Mouse (Mus musculus) heart, embryonic 14.5 days (tissue): ENCODE results near the gene Slc9a9. TPM values are rescaled to one million over a fixed set of nuclear protein-coding genes. Genes with fewer than 3 reads are reported as not detected.

Experiments
- ATAC-seq: fragments of 200-750 bp; cut with Nextera tagmentation; 2 replicates; pipeline ENCODE4 v1.8.0; 2017; ENCODE audit warnings: low read depth, moderate TSS enrichment; ENCODE audit not compliant: insufficient number of reproducible peaks, insufficient read depth, low FRiP score
- H3K27ac ChIP-seq, 2 experiments: fragments of 200-500 bp in 1 of 2; fragments of 300-500 bp in 1 of 2; sonication (generic) in 1 of 2; replicated peaks in 1 of 2; 2 replicates each; pipeline ENCODE4 v1.5.1; 2012 to 2014; ENCODE audit warnings: low read depth in 2 of 2, low read length in 2 of 2, control low read depth in 1 of 2, mild to moderate bottlenecking in 1 of 2, mixed read lengths in 1 of 2; ENCODE audit not compliant: control insufficient read depth in 1 of 2, insufficient read depth in 1 of 2
- H3K27me3 ChIP-seq: fragments of 300-500 bp; sonication (generic); 2 replicates; pipeline ENCODE4 v1.6.1; 2014; ENCODE audit warnings: mild to moderate bottlenecking, low read length, control low read depth; ENCODE audit not compliant: control insufficient read depth, insufficient read depth
- H3K36me3 ChIP-seq: fragments of 300-500 bp; sonication (generic); 2 replicates; pipeline ENCODE4 v1.6.1; 2014; ENCODE audit warnings: mild to moderate bottlenecking, control low read depth, low read length, mixed read lengths; ENCODE audit not compliant: control insufficient read depth, insufficient read depth
- H3K4me1 ChIP-seq, 2 experiments: fragments of 200-500 bp in 1 of 2; fragments of 300-500 bp in 1 of 2; sonication (generic) in 1 of 2; 2 replicates each; pipeline ENCODE4 v1.6.1; 2012 to 2014; ENCODE audit warnings: low read length in 2 of 2, control low read depth in 1 of 2, mixed read lengths in 1 of 2; ENCODE audit not compliant: control insufficient read depth in 2 of 2, insufficient read depth in 2 of 2
- H3K4me2 ChIP-seq: fragments of 300-500 bp; sonication (generic); 2 replicates; pipeline ENCODE4 v1.6.1; 2014; ENCODE audit warnings: mild to moderate bottlenecking, low read length
- H3K4me3 ChIP-seq, 2 experiments: fragments of 200-500 bp in 1 of 2; fragments of 300-500 bp in 1 of 2; sonication (generic) in 1 of 2; 2 replicates each; pipeline ENCODE4 v1.5.1; 2012 to 2014; ENCODE audit warnings: low read length in 2 of 2, mild to moderate bottlenecking in 2 of 2, control low read depth in 1 of 2, low read depth in 1 of 2, moderate library complexity in 1 of 2; ENCODE audit not compliant: control insufficient read depth in 1 of 2, insufficient read depth in 1 of 2
- H3K9ac ChIP-seq: fragments of 300-500 bp; sonication (generic); 2 replicates; pipeline ENCODE4 v1.6.1; 2014; ENCODE audit warnings: mild to moderate bottlenecking, low read length
- H3K9me3 ChIP-seq: fragments of 300-500 bp; sonication (generic); 2 replicates; pipeline ENCODE4 v1.6.1; 2016; ENCODE audit warnings: low read length, control low read depth; ENCODE audit not compliant: control insufficient read depth
- WGBS: fragments of 180-500 bp; shearing (Covaris S2); extraction: QIAGEN DNeasy Blood & Tissue Kit; methylation state at CpG from one replicate; pipeline ENCODE4 v1.1.7; 2014; 5-methylcytosine and 5-hydroxymethylcytosine counted together
- polyA plus RNA-seq: library from polyadenylated mRNA; unstranded; fragments of >200 nt; fragmentation: Nextera tagmentation; extraction: Ambion mirVana; gene quantifications from 2 replicates; pipeline ENCODE4 v1.2.1, GENCODE M21; 2014

Gene Slc9a9
- polyA plus RNA-seq, 1 experiment from 2014 or later = 4.7 TPM

GRCm38 (mm10) chr9:94839204-94839603, 169.5 kb downstream of the Slc9a9 start:
- Histone ChIP-seq H3K4me2 (no peak overlapping the region), H3K4me3 (no peak overlapping the region), H3K27ac (no peak overlapping the region), H3K4me1 (no peaks in the 10 kb centered on the region), H3K9ac (no peak overlapping the region), H3K9me3 (no peaks in the 10 kb centered on the region), H3K27me3 (no peaks in the 10 kb centered on the region), H3K36me3 (no peaks in the 10 kb centered on the region)
- ATAC-seq = no peak
- WGBS = 87% methylated on average over 11 of the region's 11 CpGs

DNA sequence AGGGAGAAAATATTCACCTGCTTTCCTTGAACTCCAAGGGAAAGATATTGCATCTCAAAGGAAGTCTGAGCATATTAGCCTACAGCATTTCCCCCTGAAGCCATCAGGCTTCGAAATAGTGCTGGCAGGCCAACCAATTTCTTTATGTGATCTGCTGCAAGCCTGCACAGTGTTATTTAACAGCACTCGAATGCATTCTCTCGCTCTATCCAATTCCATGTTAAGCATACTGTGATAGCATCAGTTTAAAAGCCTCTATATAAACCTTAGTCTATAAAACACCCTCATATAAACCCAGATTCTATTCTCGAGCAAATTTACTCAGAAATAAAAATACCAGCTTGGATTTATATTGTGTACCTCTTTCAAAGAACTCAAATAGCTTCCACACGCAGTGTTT, 170.7 kb downstream of the Slc9a9 start:
- WGBS = 77% methylated on average over 5 of the region's 5 CpGs
- H3K27me3 ChIP-seq = no peaks in the 10 kb centered on the region
- H3K9me3 ChIP-seq = no peaks in the 10 kb centered on the region
- no peaks in the 10 kb centered on the region for H3K4me1 ChIP-seq
- H3K4me2 ChIP-seq = no peak overlapping the region
- H3K27ac ChIP-seq = no peak overlapping the region
- no peaks in the 10 kb centered on the region for H3K36me3 ChIP-seq
- ATAC-seq = no peak
- H3K4me3 ChIP-seq = no peak overlapping the region
- H3K9ac ChIP-seq = no peak overlapping the region

- Histone ChIP-seq H3K4me2 (no peak overlapping the region), H3K27me3 (no peaks in the 10 kb centered on the region), H3K27ac (no peak overlapping the region), H3K9me3 (no peaks in the 10 kb centered on the region), H3K4me1 (no peaks in the 10 kb centered on the region), H3K36me3 (no peaks in the 10 kb centered on the region), H3K4me3 (no peak overlapping the region), H3K9ac (no peak overlapping the region)
- ATAC-seq = no peak
- 77% methylated on average over 4 of the region's 4 CpGs for WGBS
Measured at GRCm38 (mm10) chr9:94840972-94841371, 171.3 kb downstream of the Slc9a9 start.

- WGBS = 83% methylated on average over 3 of the region's 3 CpGs
- no peak overlapping the region for H3K4me3 ChIP-seq
- ATAC-seq = no peak
Measured at GRCm38 (mm10) chr9:94844176-94844575, 174.5 kb downstream of the Slc9a9 start.

GRCm38 (mm10) chr9:94847624-94848023, 177.9 kb downstream of the Slc9a9 start:
- Histone ChIP-seq H3K4me1 (no peaks in the 10 kb centered on the region), H3K4me3 (no peak overlapping the region), H3K9me3 (no peaks in the 10 kb centered on the region), H3K9ac (no peak overlapping the region), H3K27ac (no peak overlapping the region), H3K27me3 (no peaks in the 10 kb centered on the region), H3K4me2 (no peak overlapping the region), H3K36me3 (no peaks in the 10 kb centered on the region)
- WGBS = 85% methylated on average over 6 of the region's 6 CpGs
- no peak for ATAC-seq

More at GRCm38 (mm10) chr9:94844176-94844575, 174.5 kb downstream of the Slc9a9 start:
- Histone ChIP-seq H3K27me3 (no peaks in the 10 kb centered on the region), H3K9me3 (no peaks in the 10 kb centered on the region), H3K27ac (no peak overlapping the region), H3K36me3 (no peaks in the 10 kb centered on the region), H3K4me1 (no peaks in the 10 kb centered on the region), H3K4me2 (no peak overlapping the region), H3K9ac (no peak overlapping the region)

DNA sequence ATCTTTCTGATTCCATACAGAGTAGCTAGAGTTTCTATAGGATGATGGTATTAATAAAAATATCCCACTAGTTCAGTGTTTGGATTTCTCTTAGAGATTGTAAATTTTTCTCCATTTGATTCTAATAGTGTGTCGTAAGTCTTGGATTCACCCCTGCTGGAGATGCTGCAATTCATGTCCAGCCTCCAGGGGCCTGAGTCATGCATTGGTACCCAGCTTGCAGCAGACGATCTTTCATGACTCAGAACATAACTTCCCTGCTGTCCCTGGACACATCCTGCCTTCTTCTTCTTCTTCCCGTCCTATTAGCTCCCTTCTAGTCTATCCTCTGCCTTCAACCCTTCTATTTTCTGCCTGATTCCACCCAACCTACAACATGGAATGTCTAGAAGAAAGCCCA, 181.8 kb downstream of the Slc9a9 start:
- no peaks in the 10 kb centered on the region for H3K36me3 ChIP-seq
- no peak for ATAC-seq
- 59% methylated on average over 3 of the region's 3 CpGs for WGBS
- H3K4me3 ChIP-seq = no peak overlapping the region
- H3K9me3 ChIP-seq = no peaks in the 10 kb centered on the region
- no peaks in the 10 kb centered on the region for H3K4me1 ChIP-seq
- no peaks in the 10 kb centered on the region for H3K27me3 ChIP-seq
- no peak overlapping the region for H3K27ac ChIP-seq
- H3K4me2 ChIP-seq = no peak overlapping the region
- H3K9ac ChIP-seq = no peak overlapping the region

GRCm38 (mm10) chr9:94856093-94856492, 186.4 kb downstream of the Slc9a9 start:
- ATAC-seq = no peak
- H3K9me3 ChIP-seq = no peaks in the 10 kb centered on the region
- H3K9ac ChIP-seq = no peak overlapping the region
- no peak overlapping the region for H3K27ac ChIP-seq
- no peaks in the 10 kb centered on the region for H3K27me3 ChIP-seq
- no peaks in the 10 kb centered on the region for H3K36me3 ChIP-seq
- H3K4me2 ChIP-seq = no peak overlapping the region
- no peak overlapping the region for H3K4me3 ChIP-seq
- H3K4me1 ChIP-seq = no peaks in the 10 kb centered on the region
- 45% methylated on average over 3 of the region's 3 CpGs for whole genome bisulfite sequencing

GRCm38 (mm10) chr9:94868557-94868956, 198.8 kb downstream of the Slc9a9 start:
- no peaks in the 10 kb centered on the region for H3K36me3 ChIP-seq
- no peaks in the 10 kb centered on the region for H3K4me1 ChIP-seq
- WGBS = 56% methylated on average over 1 of the region's 1 CpGs
- no peak overlapping the region for H3K27ac ChIP-seq
- no peak overlapping the region for H3K4me2 ChIP-seq
- no peak overlapping the region for H3K4me3 ChIP-seq
- H3K27me3 ChIP-seq = no peaks in the 10 kb centered on the region
- no peak for ATAC-seq
- H3K9ac ChIP-seq = no peak overlapping the region
- no peaks in the 10 kb centered on the region for H3K9me3 ChIP-seq
